Mouse (Mus musculus) kidney, embryonic 15.5 days (tissue): Measurements from ENCODE around the gene Lrrc10b. TPM values are rescaled to one million over a fixed set of nuclear protein-coding genes. Genes with fewer than 3 reads are reported as not detected.

Experiments used
- ATAC-seq: fragments of 200-750 bp; cut with Nextera tagmentation; replicated peaks from 2 replicates; pipeline ENCODE4 v1.8.0; 2017; ENCODE audit warnings: moderate TSS enrichment; ENCODE audit not compliant: low FRiP score
- H3K27ac ChIP-seq: fragments of 300-500 bp; sonication (generic); 2 replicates; pipeline ENCODE4 v1.5.1; 2015; ENCODE audit warnings: mild to moderate bottlenecking, inconsistent platforms
- H3K27me3 ChIP-seq: fragments of 300-500 bp; sonication (generic); 2 replicates; pipeline ENCODE4 v1.6.1; 2015; ENCODE audit warnings: inconsistent platforms
- H3K36me3 ChIP-seq: fragments of 300-500 bp; sonication (generic); 2 replicates; pipeline ENCODE4 v1.6.1; 2015; ENCODE audit warnings: inconsistent platforms
- H3K4me1 ChIP-seq: fragments of 300-500 bp; sonication (generic); 2 replicates; pipeline ENCODE4 v1.6.1; 2015; ENCODE audit warnings: inconsistent platforms
- H3K4me2 ChIP-seq: fragments of 300-500 bp; sonication (generic); 2 replicates; pipeline ENCODE4 v1.6.1; 2015; ENCODE audit warnings: moderate library complexity, mild to moderate bottlenecking, inconsistent platforms
- H3K4me3 ChIP-seq: fragments of 300-500 bp; sonication (generic); replicated peaks from 2 replicates; pipeline ENCODE4 v1.5.1; 2015; ENCODE audit warnings: mild to moderate bottlenecking, inconsistent platforms
- H3K9ac ChIP-seq: fragments of 300-500 bp; sonication (generic); 2 replicates; pipeline ENCODE4 v1.6.1; 2015; ENCODE audit warnings: mild to moderate bottlenecking, inconsistent platforms
- H3K9me3 ChIP-seq: fragments of 300-500 bp; sonication (generic); replicated peaks from 2 replicates; pipeline ENCODE4 v1.6.1; 2016; ENCODE audit warnings: inconsistent platforms
- WGBS: fragments of 180-500 bp; shearing (Covaris S2); methylation state at CpG from one replicate; pipeline ENCODE4 v1.1.7; 2015; ENCODE audit warnings: mixed read lengths; 5-methylcytosine and 5-hydroxymethylcytosine counted together
- polyA plus RNA-seq: library from polyadenylated mRNA; unstranded; fragments of >200 nt; fragmentation: Nextera tagmentation; extraction: Ambion mirVana; gene quantifications from 2 replicates; pipeline ENCODE4 v1.2.1, GENCODE M21; 2015

Gene Lrrc10b
- polyA plus RNA-seq, 1 experiment from 2014 or later = 0.73 TPM

- Histone ChIP-seq H3K27me3 (peaks cover 35% of the 10 kb centered on the region), H3K4me3 (no peak overlapping the region), H3K9me3 (no peaks in the 10 kb centered on the region), H3K9ac (no peak overlapping the region), H3K4me1 (peaks cover 81% of the 10 kb centered on the region), H3K4me2 (no peak overlapping the region), H3K36me3 (no peaks in the 10 kb centered on the region), H3K27ac (0 out of 2 replicates have a peak overlapping the region, but pooled peaks have one; percentile 24)
- WGBS = 34% methylated on average over 1 of the region's 1 CpGs
- no peak for ATAC-seq
These were observed 32.5 kb downstream of the Lrrc10b start for GRCm38 (mm10) chr19:10424751-10425150.

DNA sequence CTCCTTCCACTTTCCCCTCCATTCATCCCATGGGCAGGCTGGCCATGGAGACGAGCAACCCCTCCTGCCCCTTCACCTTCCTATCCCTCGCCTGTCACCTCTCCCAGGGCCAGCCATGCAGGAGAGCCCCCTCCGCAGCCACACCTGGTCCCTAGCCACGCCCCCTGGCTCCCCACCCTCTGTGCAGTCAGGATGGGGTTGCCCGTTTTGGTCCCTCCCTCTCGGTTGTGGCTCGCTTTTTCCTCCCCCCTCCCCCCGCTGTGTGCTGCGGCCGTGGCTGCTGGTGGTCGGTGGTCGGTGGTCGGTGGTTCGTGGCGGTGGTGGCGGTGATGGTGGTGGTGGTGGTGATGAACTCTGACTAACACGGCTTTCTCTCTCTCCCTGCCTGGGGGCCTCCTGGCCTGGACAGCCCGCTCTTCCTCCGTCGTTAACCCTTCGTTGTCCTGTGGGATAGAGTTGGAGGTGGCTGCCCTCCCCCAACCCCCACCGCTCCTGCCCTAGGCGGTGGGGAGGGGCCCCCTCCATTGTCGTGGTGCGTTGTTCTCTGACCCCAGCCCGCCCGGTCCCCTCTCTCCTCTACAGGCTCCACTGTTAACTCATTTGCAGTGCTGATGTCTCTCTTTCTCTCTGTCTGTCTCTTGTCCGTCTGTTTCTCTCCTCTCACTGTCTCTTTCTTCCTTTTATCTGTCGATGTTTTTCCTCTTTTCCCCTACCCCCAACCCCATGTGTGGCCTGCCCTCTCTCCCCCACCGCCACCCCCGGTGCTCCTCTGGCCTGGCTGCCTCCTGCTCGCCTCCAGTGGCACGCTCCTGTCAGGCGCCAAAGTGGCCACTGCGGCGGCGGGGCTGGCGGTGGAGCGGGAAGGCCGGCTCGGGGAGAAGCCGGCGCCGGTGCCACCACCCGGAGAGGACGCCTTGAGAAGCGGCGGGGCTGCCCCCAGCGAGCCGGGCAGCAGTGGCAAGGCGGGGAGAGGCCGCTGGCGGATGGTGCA, 35.0 kb downstream of the Lrrc10b start:
- Histone ChIP-seq H3K4me3 (peak overlapping the region; percentile 34), H3K4me2 (peak overlapping the region; percentile 62), H3K4me1 (peaks cover 64% of the 10 kb centered on the region), H3K27me3 (peaks cover 40% of the 10 kb centered on the region), H3K27ac (no peak overlapping the region), H3K36me3 (no peaks in the 10 kb centered on the region), H3K9ac (0 out of 2 replicates have a peak overlapping the region, but pooled peaks have one; percentile 17), H3K9me3 (no peaks in the 10 kb centered on the region)
- ATAC-seq = no peak
- 5% methylated on average over 52 of the region's 53 CpGs for WGBS

- no peak overlapping the region for H3K9ac ChIP-seq
- H3K36me3 ChIP-seq = no peaks in the 10 kb centered on the region
- H3K4me3 ChIP-seq = no peak overlapping the region
- H3K4me2 ChIP-seq = no peak overlapping the region
- H3K4me1 ChIP-seq = peaks cover 51% of the 10 kb centered on the region
- no peak for ATAC-seq
- 67% methylated on average over 12 of the region's 12 CpGs for WGBS
- H3K27me3 ChIP-seq = peaks cover 24% of the 10 kb centered on the region; the same call in 1 of the 2 replicates
- H3K27ac ChIP-seq = no peak overlapping the region
- no peaks in the 10 kb centered on the region for H3K9me3 ChIP-seq
These were observed 39.8 kb downstream of the Lrrc10b start for GRCm38 (mm10) chr19:10417436-10417835.

DNA sequence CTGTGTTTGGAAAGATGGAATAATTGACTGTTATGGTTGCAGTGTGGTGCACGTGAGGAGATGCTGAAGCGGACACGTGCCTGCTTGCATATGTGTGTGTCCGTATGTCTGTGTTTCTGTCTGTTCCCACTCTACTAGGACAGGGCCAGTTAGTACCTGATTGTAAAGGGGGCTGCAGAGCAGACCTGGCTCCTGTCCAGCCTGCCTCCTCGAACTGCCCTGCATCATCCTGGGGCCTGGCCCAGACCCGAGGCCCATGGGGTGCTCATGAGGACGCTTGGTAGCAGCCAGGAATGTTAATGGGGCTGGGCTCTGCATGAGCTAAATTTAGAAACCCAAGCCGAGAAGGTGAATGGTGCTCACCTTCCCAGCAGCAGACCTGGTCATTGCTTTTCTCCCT, 40.4 kb downstream of the Lrrc10b start:
- 54% methylated on average over 8 of the region's 8 CpGs for WGBS
- ATAC-seq = no peak
- H3K4me1 ChIP-seq = peaks cover 46% of the 10 kb centered on the region

GRCm38 (mm10) chr19:10415508-10415907, 41.8 kb downstream of the Lrrc10b start:
- H3K4me1 ChIP-seq = peaks cover 37% of the 10 kb centered on the region
- no peak overlapping the region for H3K4me3 ChIP-seq
- H3K4me2 ChIP-seq = no peak overlapping the region
- H3K27me3 ChIP-seq = peaks cover 12% of the 10 kb centered on the region; the same call in 1 of the 2 replicates
- WGBS = 77% methylated on average over 5 of the region's 5 CpGs
- H3K27ac ChIP-seq = no peak overlapping the region
- no peak overlapping the region for H3K9ac ChIP-seq
- no peak for ATAC-seq
- H3K9me3 ChIP-seq = no peaks in the 10 kb centered on the region
- no peaks in the 10 kb centered on the region for H3K36me3 ChIP-seq

More for the DNA sequence above, 40.4 kb downstream of the Lrrc10b start:
- H3K36me3 ChIP-seq = no peaks in the 10 kb centered on the region
- no peak overlapping the region for H3K4me2 ChIP-seq
- no peak overlapping the region for H3K27ac ChIP-seq
- no peaks in the 10 kb centered on the region for H3K9me3 ChIP-seq
- no peak overlapping the region for H3K4me3 ChIP-seq
- H3K27me3 ChIP-seq = peaks cover 21% of the 10 kb centered on the region; the same call in 1 of the 2 replicates
- no peak overlapping the region for H3K9ac ChIP-seq

DNA sequence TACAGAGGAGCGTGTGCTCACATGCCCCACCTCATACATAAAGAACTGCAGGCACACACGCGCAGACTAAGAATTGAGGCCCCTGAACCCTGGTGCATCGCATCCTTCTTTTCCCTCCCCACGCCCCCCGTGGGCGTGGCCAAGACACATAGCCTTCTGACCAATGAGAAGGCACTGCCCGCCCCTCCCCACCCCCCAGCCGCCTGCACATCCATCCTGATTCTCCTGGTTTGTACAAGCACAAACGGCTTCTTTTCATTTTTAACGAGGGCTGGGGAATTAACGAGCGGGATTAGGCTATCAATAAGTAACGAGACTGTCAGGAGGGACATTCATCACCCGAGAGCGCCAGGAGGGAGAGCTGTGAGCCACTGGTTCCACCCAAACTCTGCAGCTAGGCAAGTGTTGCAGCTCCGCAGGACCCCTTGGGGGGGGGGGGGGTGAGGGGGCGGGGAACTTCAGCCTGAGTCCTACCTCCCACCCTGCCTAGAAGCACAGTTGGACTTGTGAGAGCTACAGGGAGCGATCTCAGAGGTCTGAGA, 43.5 kb downstream of the Lrrc10b start:
- Histone ChIP-seq H3K9ac (no peak overlapping the region), H3K27ac (peak overlapping the region; percentile 51; the same call in 1 of the 2 replicates), H3K27me3 (no peaks in the 10 kb centered on the region), H3K9me3 (no peaks in the 10 kb centered on the region), H3K36me3 (no peaks in the 10 kb centered on the region), H3K4me1 (peaks cover 37% of the 10 kb centered on the region), H3K4me2 (peak overlapping the region; percentile 55), H3K4me3 (peak overlapping the region; percentile 26)
- WGBS = 3% methylated on average over 19 of the region's 19 CpGs
- peak; percentile 85 for ATAC-seq

Other genes starting within 250 kb of the Lrrc10b start
- gene Myrf, start 216.7 kb downstream of the Lrrc10b start, polyA plus RNA-seq = 3.3 and 4.2 TPM in 2 replicates
- 3.1 and 3.7 TPM in 2 replicates for gene Dagla, start 152.6 kb downstream of the Lrrc10b start, polyA plus RNA-seq
- 1.5 and 2.3 TPM in 2 replicates for gene Syt7, start 68.4 kb downstream of the Lrrc10b start, polyA plus RNA-seq
- not detected in 2 replicates for gene Ppp1r32, start 25.5 kb upstream of the Lrrc10b start, polyA plus RNA-seq
- 48.0 and 49.6 TPM in 2 replicates for gene Cpsf7, start 67.8 kb upstream of the Lrrc10b start, polyA plus RNA-seq
- gene Sdhaf2, start 68.7 kb upstream of the Lrrc10b start, polyA plus RNA-seq = 59.4 and 61.4 TPM in 2 replicates
- gene Tmem216, start 98.8 kb upstream of the Lrrc10b start, polyA plus RNA-seq = 47.1 and 51.6 TPM in 2 replicates
- gene Cyb561a3, start 119.7 kb upstream of the Lrrc10b start, polyA plus RNA-seq = 16.6 and 16.7 TPM in 2 replicates
- 43.2 and 46.9 TPM in 2 replicates for gene Tmem138, start 119.9 kb upstream of the Lrrc10b start, polyA plus RNA-seq
- gene Ddb1, start 147.9 kb upstream of the Lrrc10b start, polyA plus RNA-seq = 338 and 368 TPM in 2 replicates
- 32.3 and 38.7 TPM in 2 replicates for gene Tkfc, start 148.2 kb upstream of the Lrrc10b start, polyA plus RNA-seq
- gene Vwce, start 176.7 kb upstream of the Lrrc10b start, polyA plus RNA-seq = 3.0 and 3.2 TPM in 2 replicates
- gene Pga5, start 220.6 kb upstream of the Lrrc10b start, polyA plus RNA-seq = not detected in 2 replicates
- 29.7 and 31.7 TPM in 2 replicates for gene Vps37c, start 231.3 kb upstream of the Lrrc10b start, polyA plus RNA-seq